Mouse (Mus musculus): ENCODE measurements around the gene Sh3bp4.
A peak's percentile ranks its signal among the peaks of the same experiment; 100 is the strongest.

Sh3bp4 gene

GRCm38 (mm10) chr1:89093696-89094095 is 23.5 kb downstream of the Sh3bp4 start:
- DNase-seq (ENCODE audit: low spot score in 2 of 2) = no peak

- DNase-seq (ENCODE audit: low spot score in 2 of 2) = no peak
These were observed 24.2 kb downstream of the Sh3bp4 start for GRCm38 (mm10) chr1:89094416-89094815.

- no peak for DNase-seq (ENCODE audit: low spot score in 2 of 2)
These were observed 25.6 kb downstream of the Sh3bp4 start for GRCm38 (mm10) chr1:89095642-89096424.

DNA sequence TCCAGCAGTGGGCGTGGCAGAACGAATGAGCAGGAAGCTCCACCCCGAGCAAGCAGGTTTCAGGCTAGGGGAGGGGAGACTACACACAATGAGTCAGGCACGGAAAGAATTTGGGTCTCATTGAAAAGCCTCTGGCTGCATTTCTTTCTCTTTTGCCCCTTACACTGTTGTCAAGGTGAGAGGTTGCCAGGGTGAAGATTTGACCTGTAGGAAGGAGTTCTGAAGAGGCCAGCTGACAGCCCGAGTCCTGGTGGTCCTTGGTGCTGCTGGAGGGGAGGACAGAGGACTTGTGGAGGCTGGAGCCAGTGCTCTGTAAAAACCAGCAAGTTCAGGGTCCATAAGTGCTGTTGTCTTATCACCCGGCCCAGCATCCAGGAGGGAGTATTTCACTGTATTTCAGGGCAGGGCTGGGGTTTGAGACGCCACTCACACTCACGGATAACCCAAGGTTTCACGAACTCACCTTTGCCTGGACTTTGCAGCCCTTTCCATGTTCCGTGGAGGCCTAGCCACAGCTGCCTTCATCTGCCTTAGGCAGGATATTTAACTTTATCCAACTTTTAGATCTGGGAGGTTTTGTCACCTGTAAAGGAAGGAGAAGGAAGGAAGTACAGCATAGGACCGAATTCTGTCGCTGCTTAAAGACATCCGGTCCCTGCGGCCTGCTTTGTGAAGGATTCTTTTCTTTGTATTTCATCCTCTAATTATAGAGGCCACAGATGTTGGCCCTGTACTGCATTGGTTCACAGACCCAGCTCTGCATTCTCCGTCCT is 32.2 kb downstream of the Sh3bp4 start:
- DNase-seq (ENCODE audit: low spot score in 2 of 2) = no peak

DNA sequence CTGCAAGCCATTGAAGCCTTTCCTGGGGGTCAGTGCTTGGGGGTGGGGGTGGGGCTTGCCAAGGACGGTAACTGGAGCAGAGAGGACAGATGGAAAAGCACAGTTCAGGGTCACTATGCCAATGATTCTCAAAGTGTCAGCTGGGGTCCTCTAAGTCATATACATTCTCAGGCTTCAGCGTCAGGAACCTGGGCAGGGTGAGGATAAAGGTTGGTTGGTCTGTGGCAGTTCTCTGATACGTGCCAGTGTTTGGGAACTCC is 32.7 kb downstream of the Sh3bp4 start:
- no peak for DNase-seq (ENCODE audit: low spot score in 2 of 2)

GRCm38 (mm10) chr1:89103505-89103904 is 33.3 kb downstream of the Sh3bp4 start:
- no peak for DNase-seq (ENCODE audit: low spot score in 2 of 2)

GRCm38 (mm10) chr1:89104066-89104765 is 34.0 kb downstream of the Sh3bp4 start:
- DNase-seq (ENCODE audit: low spot score in 2 of 2) = peak in 1 of 2 experiments; percentile 46

DNA sequence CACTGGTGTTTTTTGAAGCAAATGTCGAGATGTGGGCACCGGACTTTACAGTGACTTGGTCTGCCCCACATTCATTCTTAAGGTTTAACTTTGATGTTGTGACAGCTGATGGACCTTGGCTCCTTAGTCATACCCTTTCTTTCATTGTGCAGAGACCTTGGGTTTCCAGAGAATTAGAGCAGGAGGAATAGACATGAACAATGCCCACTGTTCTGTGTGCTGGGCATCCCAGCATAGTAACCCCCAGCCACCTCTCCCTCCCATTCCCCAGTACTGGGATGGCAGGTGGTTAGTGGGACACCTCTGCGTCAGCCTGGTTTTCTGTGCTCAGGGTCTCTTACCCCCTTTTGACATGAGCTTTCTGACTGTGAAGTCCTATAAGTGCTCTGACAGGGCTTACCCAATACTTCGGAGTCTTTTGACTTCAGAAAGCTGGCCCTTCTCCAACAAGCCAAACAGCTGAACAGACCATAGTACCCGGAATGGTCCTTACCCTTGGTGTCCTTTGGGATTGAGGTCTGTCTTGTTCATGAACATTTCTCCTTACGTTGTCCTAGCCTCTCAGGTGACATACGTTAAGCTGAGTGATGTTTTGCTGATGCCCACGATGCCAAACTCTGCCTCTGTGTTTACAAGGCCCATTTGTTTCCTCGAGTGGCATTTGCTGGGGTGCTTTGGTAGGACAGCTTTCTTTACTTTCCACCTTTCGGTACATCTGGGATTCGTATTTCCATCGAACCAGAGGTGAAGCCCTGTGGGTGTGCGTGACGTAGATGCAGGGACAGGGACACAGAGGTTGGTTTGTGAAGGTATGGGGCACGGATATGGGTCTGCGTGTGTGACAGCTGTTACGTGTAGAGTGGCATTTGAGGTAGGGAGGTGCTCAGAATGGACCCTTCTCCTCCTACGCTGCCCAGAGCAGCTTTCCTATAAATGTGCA is 35.9 kb downstream of the Sh3bp4 start:
- no peak for DNase-seq (ENCODE audit: low spot score in 2 of 2)

GRCm38 (mm10) chr1:89107466-89107865 is 37.3 kb downstream of the Sh3bp4 start:
- no peak for DNase-seq (ENCODE audit: low spot score in 2 of 2)

- peak in 1 of 2 experiments; percentile 54 for DNase-seq (ENCODE audit: low spot score in 2 of 2)
These were observed 38.2 kb downstream of the Sh3bp4 start for GRCm38 (mm10) chr1:89108340-89108896.

- no peak for DNase-seq (ENCODE audit: low spot score in 2 of 2)
These were observed 39.6 kb downstream of the Sh3bp4 start for GRCm38 (mm10) chr1:89109767-89110166.

DNA sequence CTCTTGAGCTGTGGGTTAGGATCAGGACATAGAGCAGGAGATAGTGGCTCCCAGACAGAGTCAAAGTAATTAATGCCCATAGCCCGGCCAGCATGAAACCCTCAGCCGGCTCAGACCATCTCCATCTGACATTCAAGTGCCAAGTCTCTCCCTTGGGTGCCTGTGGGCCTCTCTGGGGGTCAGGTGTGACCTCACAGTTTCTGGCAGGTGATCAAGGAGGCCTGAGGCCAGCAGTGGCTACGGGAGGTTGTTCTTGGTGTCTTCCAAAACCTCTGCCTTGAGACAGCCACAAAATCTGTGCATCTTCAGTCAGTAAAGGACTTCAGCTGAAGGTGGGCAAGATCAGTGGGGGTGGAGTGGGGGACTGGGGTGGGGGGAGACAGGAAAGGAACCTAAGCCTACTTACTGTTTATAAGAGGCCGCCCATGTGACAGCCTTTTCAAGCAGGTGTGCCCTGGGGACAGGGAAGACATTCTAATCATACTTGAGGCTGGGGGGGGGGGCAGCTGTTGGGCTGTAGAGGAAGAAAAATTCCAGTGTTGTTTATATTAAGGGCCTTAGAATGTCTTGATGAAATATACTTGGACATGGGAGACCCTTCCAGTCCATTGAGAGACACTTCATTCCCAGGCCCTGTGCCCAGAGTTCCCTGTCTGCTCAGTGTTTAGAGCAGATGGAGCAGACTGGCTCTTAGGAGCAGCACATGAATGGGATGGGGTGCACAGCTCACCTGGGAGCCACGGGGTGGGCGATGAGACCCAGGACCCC is 40.7 kb downstream of the Sh3bp4 start:
- DNase-seq (ENCODE audit: low spot score in 2 of 2) = no peak

DNA sequence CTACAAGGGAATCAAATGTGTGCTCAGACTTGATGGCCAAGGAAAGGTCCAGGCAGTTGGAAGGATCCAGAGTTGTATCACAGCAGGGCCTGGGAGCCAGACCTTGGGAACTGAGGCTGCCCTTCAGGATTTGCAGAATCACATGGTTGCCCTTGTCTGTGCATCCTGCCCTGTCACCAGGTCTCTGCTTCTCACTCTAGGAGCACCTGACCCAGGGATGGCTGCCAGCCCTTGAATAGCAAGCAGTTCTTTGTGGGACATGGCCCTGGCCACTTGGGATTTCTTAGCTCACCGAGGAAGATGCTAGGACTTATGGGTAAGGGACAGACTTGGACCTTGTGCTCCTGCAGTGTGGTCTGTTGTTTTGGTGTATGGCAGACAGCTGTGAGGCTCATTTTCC is 42.3 kb downstream of the Sh3bp4 start:
- no peak for DNase-seq (ENCODE audit: low spot score in 2 of 2)

GRCm38 (mm10) chr1:89113731-89114130 is 43.5 kb downstream of the Sh3bp4 start:
- no peak for DNase-seq (ENCODE audit: low spot score in 2 of 2)

DNA sequence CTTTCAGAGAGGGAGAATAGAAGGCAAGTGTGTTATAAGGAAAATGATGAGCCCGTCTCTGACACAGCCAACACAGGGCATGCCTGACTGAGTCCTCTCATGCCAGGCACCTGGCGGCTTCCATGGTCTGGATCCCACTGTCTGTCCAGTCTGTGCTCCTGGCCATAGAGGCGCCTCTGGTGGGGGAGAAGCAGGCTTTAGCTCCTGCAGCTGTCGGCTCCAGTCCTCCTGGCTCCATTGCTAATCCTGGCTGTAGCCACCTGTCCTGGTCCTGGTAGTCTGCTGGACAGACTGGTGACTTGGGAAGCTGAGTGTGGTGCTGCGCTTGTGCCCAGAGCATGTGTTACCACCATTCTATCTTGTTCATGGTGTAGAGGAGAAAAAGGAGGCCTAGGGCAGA is 46.8 kb downstream of the Sh3bp4 start:
- no peak for DNase-seq (ENCODE audit: low spot score in 2 of 2)

GRCm38 (mm10) chr1:89118076-89118475 is 47.9 kb downstream of the Sh3bp4 start:
- no peak for DNase-seq (ENCODE audit: low spot score in 2 of 2)

- no peak for DNase-seq (ENCODE audit: low spot score in 2 of 2)
These were observed 48.6 kb downstream of the Sh3bp4 start for GRCm38 (mm10) chr1:89118836-89119235.

- DNase-seq (ENCODE audit: low spot score in 2 of 2) = no peak
These were observed 50.1 kb downstream of the Sh3bp4 start for GRCm38 (mm10) chr1:89120290-89120689.

- no peak for DNase-seq (ENCODE audit: low spot score in 2 of 2)
These were observed 51.3 kb downstream of the Sh3bp4 start for GRCm38 (mm10) chr1:89121466-89121865.

GRCm38 (mm10) chr1:89122376-89122775 is 52.2 kb downstream of the Sh3bp4 start:
- DNase-seq (ENCODE audit: low spot score in 2 of 2) = no peak

GRCm38 (mm10) chr1:89124076-89124475 is 53.9 kb downstream of the Sh3bp4 start:
- DNase-seq (ENCODE audit: low spot score in 2 of 2) = no peak

Measured in urinary bladder, postnatal 4 days (tissue).